Mouse (Mus musculus) induced T-regulatory cell, adult 2 months (primary cell): ENCODE measurements around the gene Car12.

ENCODE experiments used
- DNase-seq: peaks from one replicate; pipeline ENCODE4 v3.0.0-alpha.2; 2012; ENCODE audit warnings: low read depth

Car12 gene

GRCm38 (mm10) chr9:66713135-66714021, at the start of gene Car12:
Gene Car12 (plus strand): TSS chr9:66713686.
- DNase-seq: peak; percentile 83

GRCm38 (mm10) chr9:66663764-66664163, 49.7 kb upstream of the Car12 start:
- no peak for DNase-seq

DNA sequence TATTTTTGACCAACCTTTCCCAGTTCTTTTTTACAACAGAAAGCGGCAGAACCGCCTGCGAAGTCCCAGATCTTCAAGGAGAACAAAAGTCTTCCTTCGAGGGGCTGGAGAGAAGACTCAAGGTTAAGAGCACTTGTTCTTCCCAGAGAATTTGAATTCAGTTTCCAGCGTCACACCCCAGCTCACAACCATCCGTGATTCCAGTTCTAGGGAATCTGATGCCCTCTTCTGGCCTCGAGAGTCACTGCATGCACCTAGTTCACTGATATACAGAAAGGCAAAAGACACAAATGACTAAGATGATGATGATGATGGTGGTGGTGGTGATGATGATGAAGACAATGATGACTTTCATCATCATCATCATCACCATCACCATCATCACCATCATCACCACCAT, 48.9 kb upstream of the Car12 start:
- no peak for DNase-seq

DNA sequence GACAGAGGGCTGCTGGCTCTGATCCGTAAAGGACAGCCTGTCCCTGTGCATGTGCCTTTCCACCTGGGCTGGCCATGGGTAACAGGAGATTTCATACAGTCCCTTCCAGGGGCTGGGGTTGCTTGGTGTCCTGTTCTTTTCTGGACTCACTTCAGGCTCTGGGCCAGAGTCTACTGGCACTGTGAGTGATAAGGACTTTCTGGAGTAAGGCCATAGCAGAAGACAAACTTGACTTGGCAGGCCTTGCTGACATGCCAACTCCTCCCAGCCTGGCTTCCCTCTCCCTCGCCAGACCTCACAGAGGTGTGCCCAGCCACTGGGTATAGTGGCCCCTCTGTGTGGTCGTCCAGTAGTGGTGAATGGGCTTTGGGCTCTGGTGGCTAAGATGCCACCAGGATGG, 47.3 kb upstream of the Car12 start:
- no peak for DNase-seq

- no peak for DNase-seq
These were observed 46.4 kb upstream of the Car12 start for GRCm38 (mm10) chr9:66667046-66667445.

- no peak for DNase-seq
These were observed 45.6 kb upstream of the Car12 start for GRCm38 (mm10) chr9:66667868-66668267.

- no peak for DNase-seq
These were observed 43.9 kb upstream of the Car12 start for GRCm38 (mm10) chr9:66669561-66670078.

DNA sequence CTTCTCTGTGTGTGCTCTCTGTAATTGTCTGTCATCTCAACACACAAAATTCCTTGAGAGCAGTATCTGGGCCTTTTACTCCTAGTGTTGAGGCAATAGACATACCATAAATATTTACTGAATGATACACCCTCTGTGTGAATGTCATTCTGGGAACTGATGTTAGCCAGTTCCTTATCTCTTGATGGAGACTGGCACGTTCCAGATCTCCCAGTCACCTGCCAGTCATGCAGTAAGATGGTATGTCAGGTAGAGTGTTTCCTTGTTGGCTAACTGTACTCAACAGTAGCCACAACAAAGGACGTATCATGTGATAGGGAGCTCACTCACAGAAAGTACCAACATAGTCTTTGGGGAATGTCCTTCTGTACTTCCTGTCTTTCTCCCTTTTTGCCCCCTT, 39.7 kb upstream of the Car12 start:
- no peak for DNase-seq

DNA sequence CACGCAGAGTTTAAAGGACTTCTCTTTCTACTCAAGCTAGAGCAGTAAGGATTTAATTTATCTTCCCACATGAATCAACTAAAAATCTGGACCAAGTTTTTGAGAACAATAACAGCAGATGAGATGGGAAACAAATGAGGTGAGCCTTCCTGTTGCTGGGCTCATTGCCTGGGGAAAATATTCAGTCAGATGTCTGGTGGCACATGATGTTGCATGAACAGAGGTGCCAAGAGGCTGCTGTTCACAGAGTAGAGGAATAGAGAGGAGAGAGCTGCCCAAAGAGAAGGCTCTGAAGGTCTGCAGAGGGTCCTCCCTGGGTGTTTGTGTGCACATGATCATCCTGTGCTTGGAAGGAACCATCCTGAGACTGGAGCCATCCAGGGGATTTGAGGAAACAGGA, 37.9 kb upstream of the Car12 start:
- no peak for DNase-seq

GRCm38 (mm10) chr9:66680102-66680501, 33.4 kb upstream of the Car12 start:
- peak; percentile 65 for DNase-seq

- DNase-seq: peak; percentile 56
These were observed 30.7 kb upstream of the Car12 start for GRCm38 (mm10) chr9:66682822-66683221.

- no peak for DNase-seq
These were observed 27.8 kb upstream of the Car12 start for GRCm38 (mm10) chr9:66685730-66686129.

GRCm38 (mm10) chr9:66687713-66688112, 25.8 kb upstream of the Car12 start:
- DNase-seq: no peak

GRCm38 (mm10) chr9:66691683-66692305, 21.7 kb upstream of the Car12 start:
- peak; percentile 61 for DNase-seq

DNA sequence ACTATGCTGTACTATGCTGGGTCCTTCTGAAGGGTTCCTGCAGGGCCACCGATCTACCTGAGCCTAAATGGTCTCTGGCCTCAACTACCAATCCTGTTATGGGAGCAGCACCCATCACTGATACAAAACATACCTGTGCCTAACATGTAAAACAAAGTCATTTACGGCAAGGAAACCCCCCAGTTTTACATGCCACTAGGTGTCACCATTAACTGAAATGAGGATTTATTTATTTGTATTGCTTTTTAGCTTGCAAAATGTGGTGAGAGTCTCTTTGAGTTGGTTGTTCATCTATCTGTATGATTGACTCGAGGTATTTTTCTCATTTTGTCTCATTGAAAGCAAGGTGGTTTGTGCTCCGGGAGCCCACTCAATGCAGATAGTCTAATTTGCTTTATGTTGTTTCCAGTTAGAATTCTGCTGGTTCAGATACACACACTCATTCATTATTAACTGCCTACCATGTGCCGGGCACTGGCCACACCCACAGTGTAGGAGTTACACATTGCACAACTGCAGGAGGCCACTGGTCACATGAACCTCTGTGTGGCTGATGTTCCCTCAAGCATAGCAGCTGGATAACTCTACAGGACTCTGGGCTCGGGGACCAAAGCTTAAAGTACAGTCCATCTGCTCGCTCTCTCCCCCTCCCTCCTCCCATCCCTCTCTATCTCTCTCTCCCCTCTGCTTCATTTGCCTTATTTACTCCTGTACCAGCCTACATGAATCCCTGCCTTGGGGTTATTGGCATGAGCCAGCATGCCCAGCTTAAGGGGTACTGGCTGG, 15.9 kb upstream of the Car12 start:
- DNase-seq: no peak

- no peak for DNase-seq
These were observed 13.7 kb upstream of the Car12 start for GRCm38 (mm10) chr9:66699748-66700147.

DNA sequence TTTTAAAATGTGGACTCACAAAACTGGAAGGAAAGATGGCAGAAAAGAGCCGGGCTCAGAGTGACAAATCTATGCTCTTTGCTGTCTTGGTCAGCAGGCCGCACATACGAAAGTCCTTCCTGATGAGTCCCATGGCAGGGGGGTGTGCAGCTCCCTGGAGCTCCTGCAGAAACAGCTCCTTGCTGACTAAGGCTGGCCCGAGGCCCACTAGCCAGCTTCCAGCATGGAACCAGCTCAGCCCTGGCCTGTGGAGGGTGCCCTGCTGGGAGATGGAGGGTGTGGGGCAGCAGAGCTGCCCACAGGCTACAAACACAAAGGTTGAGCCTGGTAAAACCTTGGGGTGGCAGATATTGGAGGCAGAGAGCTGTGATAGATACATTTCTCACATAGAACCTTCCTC, 10.5 kb upstream of the Car12 start:
- no peak for DNase-seq

- DNase-seq: peak; percentile 68
These were observed 8.1 kb upstream of the Car12 start for GRCm38 (mm10) chr9:66705354-66705753.

DNA sequence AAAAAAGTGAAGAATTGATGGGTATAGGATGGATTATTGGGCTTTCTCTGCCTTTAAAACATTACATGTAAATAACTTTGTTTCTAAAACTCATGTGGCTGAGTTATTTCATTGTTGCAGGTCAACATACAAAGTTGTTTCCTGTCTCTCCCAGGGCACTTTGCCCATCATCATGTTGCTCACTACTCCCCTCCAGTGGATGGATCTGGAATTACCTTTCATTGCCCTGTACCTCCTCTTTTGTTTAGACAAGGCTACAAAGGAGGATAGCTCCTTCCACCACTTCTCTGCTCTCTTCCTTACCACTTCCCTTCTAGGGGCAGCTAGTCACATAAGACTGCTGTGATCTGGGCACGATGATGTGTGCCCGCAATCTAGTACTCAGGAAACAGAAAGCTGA, 7.7 kb upstream of the Car12 start:
- peak; percentile 94 for DNase-seq

DNA sequence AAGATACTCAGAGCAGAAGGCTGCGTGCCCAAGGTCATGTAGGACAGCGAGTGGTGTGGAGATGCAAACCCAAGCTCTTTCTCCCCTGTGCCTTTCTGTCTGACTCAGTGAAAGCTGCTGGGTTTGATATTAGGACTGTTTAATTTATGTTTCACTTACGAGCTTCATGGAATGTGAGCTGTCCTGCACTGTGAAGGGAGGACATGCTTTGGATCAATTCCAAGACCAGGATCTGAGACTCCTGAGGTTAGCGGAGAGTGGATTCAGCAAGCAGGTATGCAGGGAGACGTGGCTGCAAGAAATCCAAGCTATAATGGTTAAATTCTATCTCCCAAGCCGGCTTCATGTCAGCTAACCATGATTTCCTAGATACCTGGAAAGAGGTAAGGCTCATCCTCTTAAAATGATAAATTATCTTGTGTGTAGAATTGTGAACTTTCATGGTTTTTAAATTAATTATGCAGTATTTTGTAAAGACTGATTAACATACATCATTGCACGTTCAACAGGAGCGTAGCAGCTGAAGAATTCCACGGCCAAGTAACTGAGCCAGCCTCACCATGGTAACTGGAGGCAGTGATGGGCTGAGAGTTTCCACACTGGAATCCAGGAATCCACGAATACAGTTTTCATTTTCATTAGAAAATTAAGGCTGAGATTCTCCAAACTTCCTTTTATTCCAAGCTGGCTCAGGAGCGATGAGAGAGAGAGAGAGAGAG, 5.3 kb upstream of the Car12 start:
- DNase-seq: no peak

GRCm38 (mm10) chr9:66708816-66709555, 4.5 kb upstream of the Car12 start:
- no peak for DNase-seq
